Mouse (Mus musculus) lung, embryonic 15.5 days (tissue): ENCODE results near the gene Defb11. TPM values are rescaled to one million over a fixed set of nuclear protein-coding genes. Genes with fewer than 3 reads are reported as not detected.

Experiments
- polyA plus RNA-seq: library from polyadenylated mRNA; unstranded; fragments of >200 nt; fragmentation: Nextera tagmentation; extraction: Ambion mirVana; gene quantifications from 2 replicates; pipeline ENCODE4 v1.2.1, GENCODE M21; 2015

Defb11 gene
- polyA plus RNA-seq, 1 experiment from 2014 or later = not detected

Other genes starting within 250 kb of the Defb11 start
- not detected in 2 replicates for gene Defa34, start 240.6 kb downstream of the Defb11 start, polyA plus RNA-seq
- gene AY761184, start 202.8 kb downstream of the Defb11 start, polyA plus RNA-seq = not detected in 2 replicates
- gene Defa24, start 171.9 kb downstream of the Defb11 start, polyA plus RNA-seq = not detected in 2 replicates
- gene Defb50, start 82.9 kb downstream of the Defb11 start, polyA plus RNA-seq = not detected in 2 replicates
- gene Defb2, start 66.5 kb downstream of the Defb11 start, polyA plus RNA-seq = not detected in 2 replicates
- not detected in 2 replicates for gene Defb10, start 47.5 kb downstream of the Defb11 start, polyA plus RNA-seq
- not detected in 2 replicates for gene Defb9, start 21.0 kb downstream of the Defb11 start, polyA plus RNA-seq
- not detected in 2 replicates for gene Defb15, start 26.3 kb upstream of the Defb11 start, polyA plus RNA-seq
- gene Defb35, start 31.9 kb upstream of the Defb11 start, polyA plus RNA-seq = not detected in 2 replicates
- not detected in 2 replicates for gene Defb13, start 40.4 kb upstream of the Defb11 start, polyA plus RNA-seq
- gene Fam90a1a, start 52.3 kb upstream of the Defb11 start, polyA plus RNA-seq = not detected in 2 replicates
- not detected in 2 replicates for gene Ccdc70, start 63.4 kb upstream of the Defb11 start, polyA plus RNA-seq
- gene Atp7b, start 153.9 kb upstream of the Defb11 start, polyA plus RNA-seq = 2.4 and 2.7 TPM in 2 replicates
- gene Alg11, start 154.3 kb upstream of the Defb11 start, polyA plus RNA-seq = 27.3 and 29.8 TPM in 2 replicates
- 1.0 TPM in 2 replicates for gene Nek5, start 218.6 kb upstream of the Defb11 start, polyA plus RNA-seq